Mouse (Mus musculus) MEL (cell line): ENCODE results near the gene E2f1. TPM values are rescaled to one million over a fixed set of nuclear protein-coding genes. Genes with fewer than 3 reads are reported as not detected.
A peak's percentile ranks its signal among the peaks of the same experiment; 100 is the strongest.

ENCODE experiments used
- DNase-seq: peaks from one replicate; pipeline ENCODE4 v3.0.0; 2011; ENCODE audit warnings: low read depth, low spot score
- H3K27ac ChIP-seq: 2 replicates; pipeline ENCODE4 v1.5.1; 2012; ENCODE audit warnings: low read depth, mild to moderate bottlenecking, control low read depth, low read length, moderate library complexity; ENCODE audit not compliant: control insufficient read depth
- H3K27me3 ChIP-seq, 2 experiments: fragments of 150-350 bp in 1 of 2; sonication (generic) in 1 of 2; 2 replicates each; pipeline ENCODE4 v1.6.1; 2012; ENCODE audit warnings: low read length in 2 of 2, mild to moderate bottlenecking in 2 of 2, improper control_type of control experiment in 1 of 2, moderate library complexity in 1 of 2; ENCODE audit not compliant: insufficient read depth in 2 of 2, control insufficient read depth in 1 of 2
- H3K36me3 ChIP-seq, 2 experiments: 2 replicates each; pipeline ENCODE4 v1.6.1; 2012 to 2014; ENCODE audit warnings: low read length in 2 of 2, improper control_type of control experiment in 1 of 2, inconsistent platforms in 1 of 2, mild to moderate bottlenecking in 1 of 2; ENCODE audit not compliant: insufficient read depth in 2 of 2, control insufficient read depth in 1 of 2
- H3K4me1 ChIP-seq, 2 experiments: fragments of 150-350 bp in 1 of 2; sonication (generic) in 1 of 2; 2 replicates each; pipeline ENCODE4 v1.6.1; 2012; ENCODE audit warnings: low read length in 2 of 2, improper control_type of control experiment in 1 of 2, mild to moderate bottlenecking in 1 of 2; ENCODE audit not compliant: insufficient read depth in 2 of 2, control insufficient read depth in 1 of 2
- H3K4me3 ChIP-seq, 2 experiments: fragments of 150-350 bp in 1 of 2; sonication (generic) in 1 of 2; 2 replicates each; pipeline ENCODE4 v1.5.1; 2012; ENCODE audit warnings: low read depth in 2 of 2, low read length in 2 of 2, mild to moderate bottlenecking in 2 of 2, moderate library complexity in 2 of 2, control low read depth in 1 of 2, improper control_type of control experiment in 1 of 2; ENCODE audit not compliant: control insufficient read depth in 1 of 2, insufficient read depth in 1 of 2
- H3K79me2 ChIP-seq: 2 replicates; pipeline ENCODE4 v1.6.1; 2012; ENCODE audit warnings: mild to moderate bottlenecking, low read length, moderate library complexity; ENCODE audit not compliant: control insufficient read depth, poor library complexity, insufficient read depth
- H3K9ac ChIP-seq: 2 replicates; pipeline ENCODE4 v1.6.1; 2012; ENCODE audit warnings: low read depth, mild to moderate bottlenecking, control low read depth, low read length, moderate library complexity; ENCODE audit not compliant: control insufficient read depth, poor library complexity, severe bottlenecking
- H3K9me3 ChIP-seq: fragments of 150-350 bp; sonication (generic); replicated peaks from 2 replicates; pipeline ENCODE4 v1.6.1; 2012; ENCODE audit warnings: mild to moderate bottlenecking, low read length, improper control_type of control experiment, moderate library complexity; ENCODE audit not compliant: insufficient read depth
- CHD1 ChIP-seq: IDR thresholded peaks from 2 replicates; pipeline ENCODE4 v1.6.1; 2012; ENCODE audit warnings: low read depth, mild to moderate bottlenecking, inconsistent platforms, low read length, improper control_type of control experiment
- CHD2 ChIP-seq: IDR thresholded peaks from 2 replicates; pipeline ENCODE4 v1.6.1; 2011; ENCODE audit warnings: low read length, improper control_type of control experiment
- CTCF ChIP-seq, 3 experiments: IDR thresholded peaks in 2 of 3; conservative IDR thresholded peaks in 1 of 3; 2 replicates each; pipeline ENCODE4 v1.5.1; 2011 to 2012; ENCODE audit warnings: low read length in 3 of 3, low read depth in 2 of 3, mild to moderate bottlenecking in 2 of 3, improper control_type of control experiment in 1 of 3, inconsistent platforms in 1 of 3, mixed read lengths in 1 of 3, moderate library complexity in 1 of 3; ENCODE audit not compliant: control insufficient read depth in 1 of 3, insufficient read depth in 1 of 3, poor library complexity in 1 of 3, severe bottlenecking in 1 of 3
- ELF1 ChIP-seq: IDR thresholded peaks from 2 replicates; pipeline ENCODE4 v1.6.1; 2014; ENCODE audit warnings: low read depth, mild to moderate bottlenecking, inconsistent platforms, low read length, improper control_type of control experiment, moderate library complexity
- ETS1 ChIP-seq: IDR thresholded peaks from 2 replicates; pipeline ENCODE4 v1.6.1; 2012; ENCODE audit warnings: low read depth, mild to moderate bottlenecking, inconsistent platforms, low read length, improper control_type of control experiment, moderate library complexity
- GABPA ChIP-seq: IDR thresholded peaks from 2 replicates; pipeline ENCODE4 v1.6.1; 2012; ENCODE audit warnings: low read depth, mild to moderate bottlenecking, inconsistent platforms, low read length, improper control_type of control experiment, moderate library complexity
- GATA1 ChIP-seq: IDR thresholded peaks from 2 replicates; pipeline ENCODE4 v1.6.1; 2011; ENCODE audit warnings: low read depth, low read length, improper control_type of control experiment
- HCFC1 ChIP-seq: IDR thresholded peaks from 2 replicates; pipeline ENCODE4 v1.6.1; 2012; ENCODE audit warnings: low read depth, mild to moderate bottlenecking, inconsistent platforms, low read length, improper control_type of control experiment, moderate library complexity
- JUND ChIP-seq: IDR thresholded peaks from 2 replicates; pipeline ENCODE4 v1.6.1; 2011; ENCODE audit warnings: low read depth, mild to moderate bottlenecking, improper control_type of control experiment, low read length
- KAT2A ChIP-seq: conservative IDR thresholded peaks from 2 replicates; pipeline ENCODE4 v1.6.1; 2012; ENCODE audit warnings: low read depth, low read length, improper control_type of control experiment, inconsistent platforms
- MAFK ChIP-seq: IDR thresholded peaks from 2 replicates; pipeline ENCODE4 v1.6.1; 2011; ENCODE audit warnings: low read depth, mild to moderate bottlenecking, low read length, improper control_type of control experiment, borderline replicate concordance
- MAX ChIP-seq: IDR thresholded peaks from 2 replicates; pipeline ENCODE4 v1.6.1; 2011; ENCODE audit warnings: low read length, improper control_type of control experiment
- MEF2A ChIP-seq: IDR thresholded peaks from 2 replicates; pipeline ENCODE4 v1.6.1; 2014; ENCODE audit warnings: low read depth, mild to moderate bottlenecking, inconsistent platforms, low read length, improper control_type of control experiment; ENCODE audit not compliant: poor library complexity, insufficient replicate concordance, severe bottlenecking; ENCODE audit errors: extremely low read depth
- MXI1 ChIP-seq: IDR thresholded peaks from 2 replicates; pipeline ENCODE4 v1.6.1; 2011; ENCODE audit warnings: mild to moderate bottlenecking, low read depth, low read length, improper control_type of control experiment
- MYB ChIP-seq: IDR thresholded peaks from 2 replicates; pipeline ENCODE4 v1.6.1; 2011; ENCODE audit warnings: mild to moderate bottlenecking, low read depth, low read length, improper control_type of control experiment
- MYC ChIP-seq: IDR thresholded peaks from 2 replicates; pipeline ENCODE4 v1.6.1; 2011; ENCODE audit warnings: low read depth, mild to moderate bottlenecking, low read length, improper control_type of control experiment, moderate library complexity
- NELFE ChIP-seq: IDR thresholded peaks from 2 replicates; pipeline ENCODE4 v1.6.1; 2011; ENCODE audit warnings: low read depth, low read length, improper control_type of control experiment
- NRF1 ChIP-seq: IDR thresholded peaks from 2 replicates; pipeline ENCODE4 v1.6.1; 2014; ENCODE audit warnings: low read depth, mild to moderate bottlenecking, inconsistent platforms, low read length, improper control_type of control experiment, moderate library complexity; ENCODE audit not compliant: poor library complexity, insufficient read depth, severe bottlenecking
- POLR2AphosphoS5 ChIP-seq: IDR thresholded peaks from 2 replicates; pipeline ENCODE4 v1.6.1; 2012; ENCODE audit warnings: low read depth, borderline replicate concordance, mild to moderate bottlenecking, inconsistent platforms, low read length, moderate library complexity, mixed read lengths
- RAD21 ChIP-seq: IDR thresholded peaks from 2 replicates; pipeline ENCODE4 v1.6.1; 2011; ENCODE audit warnings: mild to moderate bottlenecking, low read depth, low read length, improper control_type of control experiment
- RCOR1 ChIP-seq: IDR thresholded peaks from 2 replicates; pipeline ENCODE4 v1.6.1; 2012; ENCODE audit warnings: low read depth, mild to moderate bottlenecking, inconsistent platforms, low read length, improper control_type of control experiment
- SMC3 ChIP-seq: IDR thresholded peaks from 2 replicates; pipeline ENCODE4 v1.6.1; 2011; ENCODE audit warnings: low read depth, low read length, improper control_type of control experiment
- TAL1 ChIP-seq: IDR thresholded peaks from 2 replicates; pipeline ENCODE4 v1.6.1; 2012; ENCODE audit warnings: mild to moderate bottlenecking, inconsistent platforms, low read length, moderate library complexity, mixed read lengths
- TBP ChIP-seq: IDR thresholded peaks from 2 replicates; pipeline ENCODE4 v1.8.0; 2011; ENCODE audit warnings: low read depth, low read length, improper control_type of control experiment
- TCF12 ChIP-seq: IDR thresholded peaks from 2 replicates; pipeline ENCODE4 v1.6.1; 2014; ENCODE audit warnings: low read depth, mild to moderate bottlenecking, inconsistent platforms, low read length, improper control_type of control experiment, moderate library complexity
- UBTF ChIP-seq: IDR thresholded peaks from 2 replicates; pipeline ENCODE4 v1.6.1; 2012; ENCODE audit warnings: low read depth, mild to moderate bottlenecking, inconsistent platforms, low read length, improper control_type of control experiment, moderate library complexity, borderline replicate concordance; ENCODE audit not compliant: insufficient read depth
- USF1 ChIP-seq: IDR thresholded peaks from 2 replicates; pipeline ENCODE4 v1.6.1; 2014; ENCODE audit warnings: low read depth, mild to moderate bottlenecking, inconsistent platforms, low read length, improper control_type of control experiment, moderate library complexity
- USF2 ChIP-seq, 2 experiments: IDR thresholded peaks; 2 replicates each; pipeline ENCODE4 v1.6.1; 2011 to 2012; ENCODE audit warnings: improper control_type of control experiment in 2 of 2, low read length in 2 of 2, borderline replicate concordance in 1 of 2, inconsistent platforms in 1 of 2, low read depth in 1 of 2, mild to moderate bottlenecking in 1 of 2; ENCODE audit not compliant: insufficient read depth in 1 of 2
- ZC3H11A ChIP-seq: IDR thresholded peaks from 2 replicates; pipeline ENCODE4 v1.6.1; 2012; ENCODE audit warnings: low read depth, mild to moderate bottlenecking, inconsistent platforms, low read length, improper control_type of control experiment
- ZKSCAN1 ChIP-seq: IDR thresholded peaks from 2 replicates; pipeline ENCODE4 v1.6.1; 2012; ENCODE audit warnings: low read depth, mild to moderate bottlenecking, inconsistent platforms, low read length, improper control_type of control experiment, moderate library complexity
- polyA plus RNA-seq, 2 experiments: library from polyadenylated mRNA; stranded (reverse) in 1 of 2; unstranded in 1 of 2; fragments of >175 nt in 1 of 2; fragments of >200 nt in 1 of 2; gene quantifications; 2 replicates each; pipeline versions ENCODE4 v1.2.1 to v1.2.4; 2012; ENCODE audit warnings: low replicate concordance in 2 of 2, low read depth in 1 of 2; ENCODE audit not compliant: insufficient read length in 2 of 2, insufficient read depth in 1 of 2, missing spikeins in 1 of 2
- total RNA-seq: library from RNA; depleted of rRNA; stranded (reverse); fragments of 300-350 nt; gene quantifications from 2 replicates; pipeline ENCODE4 v1.2.3, GENCODE M21; 2012

The E2f1 gene
- total and polyA plus RNA-seq, 3 experiments, result 17.4 to 41.6 TPM; not detected in 1

- Histone ChIP-seq H3K4me1 (peaks cover 5 to 11% of the 10 kb centered on the region in 2 experiments; a peak in 3 of 4 replicates), H3K27ac (no peak overlapping the region), H3K27me3 (no peaks in the 10 kb centered on the region), H3K36me3 (peaks cover 0 to 2% of the 10 kb centered on the region in 2 experiments; a peak in 1 of 4 replicates), H3K79me2 (no peaks in the 10 kb centered on the region), H3K4me3 (no peak overlapping the region), H3K9ac (no peak overlapping the region), H3K9me3 (no peaks in the 10 kb centered on the region)
- DNase-seq, result no peak
- TF ChIP-seq CHD1 (no peak), ELF1 (no peak), MAX (no peak), ETS1 (no peak), MEF2A (no peak), TBP (no peak), SMC3 (no peak), CHD2 (no peak), RCOR1 (no peak), ZKSCAN1 (no peak), RAD21 (no peak), GABPA (no peak), JUND (no peak), MXI1 (no peak), GATA1 (no peak), USF2 (IDR thresholded peaks at IDR 0.05; ENCODE audit: borderline replicate concordance in 1 of 2, insufficient read depth in 1 of 2, low read depth in 1 of 2, low read length in 2 of 2) (no peak), MYB (no peak), NRF1 (no peak), MYC (no peak), UBTF (no peak)
These were observed 19.4 kb upstream of the E2f1 start for GRCm38 (mm10) chr2:154589051-154589450.

- no peak overlapping the region for H3K27ac ChIP-seq
- H3K9me3 ChIP-seq, result no peaks in the 10 kb centered on the region
- H3K9ac ChIP-seq, result no peak overlapping the region
- no peaks in the 10 kb centered on the region for H3K27me3 ChIP-seq
- peaks cover 12 to 22% of the 10 kb centered on the region in 2 experiments for H3K4me1 ChIP-seq
- H3K36me3 ChIP-seq, result peaks cover 0 to 14% of the 10 kb centered on the region in 2 experiments; a peak in 2 of 4 replicates
- TF ChIP-seq POLR2AphosphoS5 (no peak), JUND (no peak), CTCF (IDR thresholded peaks at IDR 0.05 in 2 of 3, conservative IDR thresholded peaks at IDR 0.05 in 1 of 3; ENCODE audit: control insufficient read depth in 1 of 3, insufficient read depth in 1 of 3, low read depth in 2 of 3, low read length in 3 of 3, poor library complexity in 1 of 3, severe bottlenecking in 1 of 3) (peak; percentile 51 to 80 (median 73)), TCF12 (no peak), ZC3H11A (peak; percentile 53), TAL1 (no peak), KAT2A (no peak), RAD21 (peak; percentile 71), MAFK (no peak), NELFE (no peak), HCFC1 (no peak), CHD2 (no peak), USF1 (no peak), SMC3 (peak; percentile 71), TBP (no peak)
- no peak overlapping the region for H3K4me3 ChIP-seq
- H3K79me2 ChIP-seq, result no peaks in the 10 kb centered on the region
- peak; percentile 76 for DNase-seq
These were observed 16.7 kb upstream of the E2f1 start for GRCm38 (mm10) chr2:154586405-154586804.
